Mouse (Mus musculus): Measurements from ENCODE around the gene Runx1. TPM values are rescaled to one million over a fixed set of nuclear protein-coding genes. Genes with fewer than 3 reads are reported as not detected.

Gene Runx1
- total RNA-seq, 2 experiments from 2014 or later = 0.88 to 1.3 TPM

DNA sequence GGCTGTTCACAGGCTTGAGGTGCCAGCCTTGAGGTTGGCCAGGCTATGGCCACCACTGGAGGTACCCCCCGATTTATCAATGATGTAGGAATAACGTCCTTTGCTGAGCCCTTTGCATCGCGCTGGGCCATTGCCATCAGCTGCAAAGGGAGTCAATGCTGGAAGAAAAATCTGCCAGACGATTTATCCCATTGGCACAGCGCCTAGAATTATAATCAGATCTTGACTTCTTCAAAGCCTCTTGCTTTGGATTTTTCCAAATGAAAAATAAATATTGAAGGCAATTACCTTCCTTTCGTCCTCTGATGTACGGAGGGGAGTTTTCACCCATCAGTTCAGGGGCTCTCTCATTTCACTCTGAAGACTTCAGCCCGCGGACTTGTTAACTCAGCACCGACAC, 260.7 kb downstream of the Runx1 start:
- intact Hi-C loops (cut with DNase I) = loop anchor here (5.0 to 10.0 kb wide), 3 partner anchors 132 to 890 kb away; no protein-coding TSS in a partner anchor
- DNase-seq (ENCODE audit: extremely low spot score in 1 of 2, low spot score in 2 of 2) = no peak

DNA sequence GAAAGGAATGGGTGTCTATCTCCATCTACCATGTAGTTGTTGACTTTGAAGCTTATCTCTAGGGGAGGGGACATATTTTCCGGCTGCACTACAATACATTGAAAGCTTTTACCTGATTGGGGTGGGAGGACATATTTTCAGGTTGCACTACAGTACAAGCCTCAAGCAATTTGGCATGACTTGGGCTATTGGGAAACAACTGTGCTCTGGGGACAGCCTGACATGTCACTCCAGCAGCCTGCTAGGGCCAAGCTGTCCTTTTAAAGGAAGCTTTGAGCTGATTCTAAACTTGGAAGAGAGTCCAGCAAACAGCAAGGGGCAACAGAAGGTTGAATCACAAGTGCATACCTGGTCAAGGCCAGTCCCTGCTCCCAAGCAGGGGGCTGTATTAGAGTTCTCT, 270.9 kb downstream of the Runx1 start:
- no peak for DNase-seq (ENCODE audit: extremely low spot score in 1 of 2, low spot score in 2 of 2)
- intact Hi-C loops (cut with DNase I) = no loop called here

DNA sequence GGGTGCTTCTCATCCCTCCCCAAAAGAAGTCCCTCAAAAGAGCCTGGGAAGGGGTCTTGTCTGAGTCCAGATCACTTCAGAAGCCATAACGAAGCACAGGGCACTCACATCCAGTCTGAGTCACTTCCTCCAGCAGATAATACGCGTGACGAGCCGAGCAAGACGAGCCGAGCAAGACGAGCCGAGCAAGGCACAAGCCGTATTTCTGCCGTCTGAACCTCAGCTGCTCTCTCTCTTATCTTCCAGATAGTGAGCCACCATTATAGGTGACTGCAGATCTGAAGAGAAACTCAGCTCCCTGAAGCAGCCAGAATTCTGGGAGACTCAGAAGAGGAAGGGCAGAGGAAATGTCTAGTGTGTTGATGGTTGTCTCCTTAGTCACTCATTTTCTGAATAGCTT, 273.1 kb downstream of the Runx1 start:
- intact Hi-C loops (cut with DNase I) = no loop called here
- no peak for DNase-seq (ENCODE audit: extremely low spot score in 1 of 2, low spot score in 2 of 2)

DNA sequence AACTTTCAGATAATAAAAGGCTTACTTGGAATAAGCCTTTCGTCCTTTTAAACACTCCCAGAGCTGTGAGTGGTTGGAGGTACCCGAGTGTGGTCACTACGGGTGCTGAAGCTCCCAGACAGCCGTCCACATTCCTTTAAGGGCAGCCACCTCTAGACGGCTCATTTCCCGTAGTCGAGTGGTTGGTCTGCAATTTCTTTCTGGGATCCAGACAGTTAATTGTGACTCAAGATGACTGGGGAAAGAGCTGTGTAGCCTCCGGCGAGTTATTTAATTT, 273.9 kb downstream of the Runx1 start:
- intact Hi-C loops (cut with DNase I) = no loop called here
- no peak for DNase-seq (ENCODE audit: extremely low spot score in 1 of 2, low spot score in 2 of 2)
